Mouse (Mus musculus) MEL (cell line): Measurements from ENCODE around the gene Nfyb.
A peak's percentile ranks its signal among the peaks of the same experiment; 100 is the strongest.

Experiments
- CHD1 ChIP-seq: IDR thresholded peaks from 2 replicates; pipeline ENCODE4 v1.6.1; 2012; ENCODE audit warnings: low read depth, mild to moderate bottlenecking, inconsistent platforms, low read length, improper control_type of control experiment
- CTCF ChIP-seq, 3 experiments: IDR thresholded peaks in 2 of 3; conservative IDR thresholded peaks in 1 of 3; 2 replicates each; pipeline ENCODE4 v1.5.1; 2011 to 2012; ENCODE audit warnings: low read length in 3 of 3, low read depth in 2 of 3, mild to moderate bottlenecking in 2 of 3, improper control_type of control experiment in 1 of 3, inconsistent platforms in 1 of 3, mixed read lengths in 1 of 3, moderate library complexity in 1 of 3; ENCODE audit not compliant: control insufficient read depth in 1 of 3, insufficient read depth in 1 of 3, poor library complexity in 1 of 3, severe bottlenecking in 1 of 3
- E2F4 ChIP-seq: IDR thresholded peaks from 2 replicates; pipeline ENCODE4 v1.6.1; 2011; ENCODE audit warnings: low read depth, low read length, improper control_type of control experiment, borderline replicate concordance
- GABPA ChIP-seq: IDR thresholded peaks from 2 replicates; pipeline ENCODE4 v1.6.1; 2012; ENCODE audit warnings: low read depth, mild to moderate bottlenecking, inconsistent platforms, low read length, improper control_type of control experiment, moderate library complexity
- HCFC1 ChIP-seq: IDR thresholded peaks from 2 replicates; pipeline ENCODE4 v1.6.1; 2012; ENCODE audit warnings: low read depth, mild to moderate bottlenecking, inconsistent platforms, low read length, improper control_type of control experiment, moderate library complexity
- JUND ChIP-seq: IDR thresholded peaks from 2 replicates; pipeline ENCODE4 v1.6.1; 2011; ENCODE audit warnings: low read depth, mild to moderate bottlenecking, improper control_type of control experiment, low read length
- MAFK ChIP-seq: IDR thresholded peaks from 2 replicates; pipeline ENCODE4 v1.6.1; 2011; ENCODE audit warnings: low read depth, mild to moderate bottlenecking, low read length, improper control_type of control experiment, borderline replicate concordance
- NRF1 ChIP-seq: IDR thresholded peaks from 2 replicates; pipeline ENCODE4 v1.6.1; 2014; ENCODE audit warnings: low read depth, mild to moderate bottlenecking, inconsistent platforms, low read length, improper control_type of control experiment, moderate library complexity; ENCODE audit not compliant: poor library complexity, insufficient read depth, severe bottlenecking
- POLR2A ChIP-seq, 2 experiments: IDR thresholded peaks; 2 replicates each; pipeline ENCODE4 v1.6.1; 2011 to 2012; ENCODE audit warnings: low read length in 2 of 2, mild to moderate bottlenecking in 2 of 2, control low read depth in 1 of 2, improper control_type of control experiment in 1 of 2, low read depth in 1 of 2, moderate library complexity in 1 of 2; ENCODE audit not compliant: control insufficient read depth in 1 of 2, insufficient read depth in 1 of 2, poor library complexity in 1 of 2
- SMC3 ChIP-seq: IDR thresholded peaks from 2 replicates; pipeline ENCODE4 v1.6.1; 2011; ENCODE audit warnings: low read depth, low read length, improper control_type of control experiment
- ZKSCAN1 ChIP-seq: IDR thresholded peaks from 2 replicates; pipeline ENCODE4 v1.6.1; 2012; ENCODE audit warnings: low read depth, mild to moderate bottlenecking, inconsistent platforms, low read length, improper control_type of control experiment, moderate library complexity
- ZMIZ1 ChIP-seq: IDR thresholded peaks from 2 replicates; pipeline ENCODE4 v1.6.1; 2012; ENCODE audit warnings: low read depth, mild to moderate bottlenecking, inconsistent platforms, low read length, improper control_type of control experiment, moderate library complexity
- ZNF384 ChIP-seq: IDR thresholded peaks from 2 replicates; pipeline ENCODE4 v1.6.1; 2012; ENCODE audit warnings: low read depth, mild to moderate bottlenecking, inconsistent platforms, low read length, improper control_type of control experiment

DNA sequence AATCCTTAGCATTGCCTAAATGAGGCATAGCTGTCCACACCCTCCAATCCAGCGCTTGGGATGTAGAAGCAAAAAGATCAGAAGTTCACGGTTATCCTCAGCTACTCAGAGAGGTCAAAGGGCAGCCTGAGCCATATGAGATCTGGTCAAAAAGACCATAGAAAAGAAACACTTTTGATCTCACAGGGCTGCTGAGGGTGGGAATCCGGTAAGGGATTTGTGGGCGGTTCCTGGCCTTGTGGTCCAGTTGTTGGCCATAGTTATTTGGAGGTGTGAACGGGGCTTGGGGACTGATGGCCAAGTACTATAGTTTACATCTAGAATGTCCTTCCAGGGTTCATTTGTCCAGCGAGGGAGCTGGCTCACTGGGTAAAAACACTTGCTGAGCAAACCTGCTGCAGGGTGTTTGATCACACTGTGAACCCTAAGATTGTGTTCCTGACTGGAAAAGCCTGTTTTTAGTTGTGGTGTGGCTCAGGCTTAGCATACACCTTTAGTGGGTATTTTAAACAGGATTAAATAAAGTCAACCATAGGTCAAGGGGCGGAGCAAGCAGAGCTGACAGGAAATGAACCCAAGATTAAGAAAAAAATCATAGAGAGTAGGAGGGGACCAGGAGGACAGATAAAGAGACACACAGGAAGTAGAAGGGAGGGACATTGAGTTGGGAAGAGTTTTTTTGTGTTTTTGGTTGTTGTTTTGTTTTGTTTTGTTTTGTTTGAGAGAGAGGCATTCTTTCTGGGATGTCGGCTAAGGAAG is 15.0 kb upstream of the Nfyb start:
- TF ChIP-seq NRF1 (no peak), MAFK (no peak), POLR2A (IDR thresholded peaks at IDR 0.05; ENCODE audit: control insufficient read depth in 1 of 2, insufficient read depth in 1 of 2, low read depth in 1 of 2, low read length in 2 of 2, poor library complexity in 1 of 2) (no peak), SMC3 (no peak), CTCF (IDR thresholded peaks at IDR 0.05 in 2 of 3, conservative IDR thresholded peaks at IDR 0.05 in 1 of 3; ENCODE audit: control insufficient read depth in 1 of 3, insufficient read depth in 1 of 3, low read depth in 2 of 3, low read length in 3 of 3, poor library complexity in 1 of 3, severe bottlenecking in 1 of 3) (no peak), HCFC1 (no peak), E2F4 (no peak), ZMIZ1 (no peak), CHD1 (no peak), JUND (no peak), GABPA (no peak), ZKSCAN1 (no peak), ZNF384 (peak; percentile 81)
